Mouse (Mus musculus) midbrain, embryonic 15.5 days (tissue): ENCODE data around the gene Vmo1. TPM values are rescaled to one million over a fixed set of nuclear protein-coding genes. Genes with fewer than 3 reads are reported as not detected.
"Not testable (repeated sequence)": the region's sequence is repeated elsewhere in the genome, so short reads cannot be mapped to it uniquely, and the experiment has no call there.

Experiments
- ATAC-seq: fragments of 200-750 bp; cut with Nextera tagmentation; replicated peaks from 2 replicates; pipeline ENCODE4 v1.8.0; 2017; ENCODE audit warnings: moderate TSS enrichment
- H3K27ac ChIP-seq: fragments of 300-500 bp; sonication (generic); 2 replicates; pipeline ENCODE4 v1.5.1; 2015; ENCODE audit warnings: mild to moderate bottlenecking, inconsistent platforms
- H3K27me3 ChIP-seq: fragments of 300-500 bp; sonication (generic); replicated peaks from 2 replicates; pipeline ENCODE4 v1.6.1; 2015; ENCODE audit warnings: inconsistent platforms
- H3K36me3 ChIP-seq: fragments of 300-500 bp; sonication (generic); replicated peaks from 2 replicates; pipeline ENCODE4 v1.6.1; 2015; ENCODE audit warnings: inconsistent platforms
- H3K4me1 ChIP-seq: fragments of 300-500 bp; sonication (generic); 2 replicates; pipeline ENCODE4 v1.6.1; 2015; ENCODE audit warnings: inconsistent platforms
- H3K4me2 ChIP-seq: fragments of 300-500 bp; sonication (generic); 2 replicates; pipeline ENCODE4 v1.6.1; 2015; ENCODE audit warnings: inconsistent platforms, mild to moderate bottlenecking, moderate library complexity
- H3K4me3 ChIP-seq: fragments of 300-500 bp; sonication (generic); 2 replicates; pipeline ENCODE4 v1.5.1; 2015; ENCODE audit warnings: mild to moderate bottlenecking, inconsistent platforms
- H3K9ac ChIP-seq: fragments of 300-500 bp; sonication (generic); 2 replicates; pipeline ENCODE4 v1.6.1; 2015; ENCODE audit warnings: mild to moderate bottlenecking, inconsistent platforms
- H3K9me3 ChIP-seq: fragments of 300-500 bp; sonication (generic); 2 replicates; pipeline ENCODE4 v1.6.1; 2016; ENCODE audit warnings: inconsistent platforms
- WGBS: fragments of 180-500 bp; shearing (Covaris S2); methylation state at CpG from one replicate; pipeline ENCODE4 v1.1.7; 2015; ENCODE audit warnings: mixed read lengths; 5-methylcytosine and 5-hydroxymethylcytosine counted together
- polyA plus RNA-seq: library from polyadenylated mRNA; unstranded; fragments of >200 nt; fragmentation: Nextera tagmentation; extraction: Ambion mirVana; gene quantifications from 2 replicates; pipeline ENCODE4 v1.2.1, GENCODE M21; 2015

The Vmo1 gene
- polyA plus RNA-seq, 1 experiment from 2014 or later = not detected

DNA sequence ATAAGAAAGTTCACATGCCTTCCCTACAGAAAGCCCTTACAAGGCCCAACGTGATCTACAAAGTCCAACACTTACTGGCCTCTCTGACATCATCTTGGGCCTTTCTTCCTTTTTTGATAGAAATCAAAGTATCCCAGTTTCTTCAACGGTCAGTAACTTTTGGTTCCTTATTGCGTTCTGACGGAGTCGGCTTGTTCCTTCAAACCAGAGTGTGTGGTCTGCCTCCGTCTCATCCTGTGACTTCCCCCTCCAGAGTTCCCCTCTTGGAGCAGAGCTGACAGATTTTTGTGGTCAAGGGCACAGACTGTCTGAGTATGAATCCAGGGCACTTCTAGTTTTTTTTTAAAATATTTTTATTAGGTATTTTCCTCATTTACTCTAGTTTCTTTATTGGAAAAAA lies 24.7 kb downstream of the Vmo1 start:
- WGBS = 84% methylated on average over 6 of the region's 6 CpGs
- H3K36me3 ChIP-seq = no peaks in the 10 kb centered on the region
- no peak overlapping the region for H3K4me3 ChIP-seq
- H3K27ac ChIP-seq = no peak overlapping the region
- H3K9me3 ChIP-seq = no peaks in the 10 kb centered on the region
- no peak overlapping the region for H3K4me2 ChIP-seq
- no peaks in the 10 kb centered on the region for H3K27me3 ChIP-seq
- no peaks in the 10 kb centered on the region for H3K4me1 ChIP-seq
- H3K9ac ChIP-seq = no peak overlapping the region
- no peak for ATAC-seq

DNA sequence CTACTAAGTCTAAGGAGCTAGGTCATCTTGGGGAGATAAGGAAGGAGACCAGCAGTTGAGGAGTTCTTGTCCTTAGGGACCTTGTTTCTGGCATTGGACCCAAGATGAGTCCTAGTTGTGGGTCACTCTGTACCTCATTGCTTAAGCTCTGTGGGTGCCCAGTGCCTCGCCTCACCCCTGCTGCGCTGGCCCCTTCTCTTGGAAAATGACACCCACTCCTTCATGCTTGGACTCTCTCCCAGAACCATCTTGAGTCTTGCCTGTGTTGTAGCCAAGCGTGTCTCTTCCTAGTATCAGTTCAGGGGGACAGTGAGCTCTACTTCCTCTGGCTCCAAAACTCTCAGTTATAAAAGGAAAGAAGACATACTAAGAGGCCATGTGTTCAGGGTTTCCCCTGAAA lies 25.3 kb downstream of the Vmo1 start:
- no peak overlapping the region for H3K4me3 ChIP-seq
- no peak overlapping the region for H3K4me2 ChIP-seq
- 90% methylated on average over 3 of the region's 3 CpGs for WGBS
- no peaks in the 10 kb centered on the region for H3K4me1 ChIP-seq
- no peak overlapping the region for H3K9ac ChIP-seq
- ATAC-seq = no peak
- no peak overlapping the region for H3K27ac ChIP-seq
- no peaks in the 10 kb centered on the region for H3K27me3 ChIP-seq
- H3K36me3 ChIP-seq = no peaks in the 10 kb centered on the region
- no peaks in the 10 kb centered on the region for H3K9me3 ChIP-seq

DNA sequence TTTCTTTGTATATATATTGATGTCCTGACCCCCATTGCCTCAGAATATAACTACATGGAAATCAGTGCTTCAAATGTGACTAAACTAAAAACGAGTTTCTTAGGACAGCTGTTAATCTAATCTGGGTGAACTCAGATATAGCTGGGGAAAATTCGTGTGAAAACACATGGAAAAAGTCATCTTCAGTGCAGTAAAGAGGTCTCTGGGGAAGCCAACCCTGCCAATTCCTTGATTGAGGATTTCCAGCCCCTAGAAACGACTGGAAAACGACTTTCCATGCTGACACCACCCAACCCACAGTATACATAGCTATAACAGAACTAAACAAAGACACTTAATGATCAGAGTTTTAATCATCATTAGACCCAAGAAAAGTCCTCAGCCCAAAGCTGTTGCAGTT lies 26.6 kb downstream of the Vmo1 start:
- H3K9ac ChIP-seq = no peak overlapping the region
- no peak overlapping the region for H3K27ac ChIP-seq
- no peak overlapping the region for H3K4me2 ChIP-seq
- H3K27me3 ChIP-seq = no peaks in the 10 kb centered on the region
- H3K4me1 ChIP-seq = no peaks in the 10 kb centered on the region
- H3K4me3 ChIP-seq = no peak overlapping the region
- ATAC-seq = no peak
- no peaks in the 10 kb centered on the region for H3K9me3 ChIP-seq
- H3K36me3 ChIP-seq = no peaks in the 10 kb centered on the region
- 53% methylated on average over 4 of the region's 4 CpGs for WGBS

DNA sequence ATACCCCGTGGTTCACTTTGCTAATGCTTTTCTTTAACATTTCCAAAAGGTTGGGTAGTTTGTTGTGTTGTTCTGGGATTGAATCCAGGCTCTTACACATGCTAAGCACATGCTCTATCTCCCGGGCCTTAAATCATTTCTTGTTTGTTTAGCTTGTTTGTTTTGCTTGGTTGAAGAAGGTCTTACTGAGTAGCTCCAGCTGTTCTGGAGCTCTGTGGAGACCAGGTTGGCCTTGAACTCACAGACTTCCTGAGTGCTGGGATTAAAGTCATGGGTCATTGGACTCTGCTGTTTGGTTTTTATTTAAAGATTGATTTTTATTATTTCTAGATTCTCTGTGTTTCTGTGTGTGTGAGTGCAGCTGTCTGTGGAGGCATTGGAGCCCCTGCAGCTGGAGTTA lies 28.9 kb downstream of the Vmo1 start:
- H3K9ac ChIP-seq = no peak overlapping the region
- ATAC-seq = no peak
- no peaks in the 10 kb centered on the region for H3K9me3 ChIP-seq
- H3K27me3 ChIP-seq = no peaks in the 10 kb centered on the region
- WGBS = 49% methylated on average over 2 of the region's 2 CpGs
- H3K36me3 ChIP-seq = no peaks in the 10 kb centered on the region
- no peaks in the 10 kb centered on the region for H3K4me1 ChIP-seq
- H3K4me3 ChIP-seq = no peak overlapping the region
- no peak overlapping the region for H3K4me2 ChIP-seq
- H3K27ac ChIP-seq = no peak overlapping the region

DNA sequence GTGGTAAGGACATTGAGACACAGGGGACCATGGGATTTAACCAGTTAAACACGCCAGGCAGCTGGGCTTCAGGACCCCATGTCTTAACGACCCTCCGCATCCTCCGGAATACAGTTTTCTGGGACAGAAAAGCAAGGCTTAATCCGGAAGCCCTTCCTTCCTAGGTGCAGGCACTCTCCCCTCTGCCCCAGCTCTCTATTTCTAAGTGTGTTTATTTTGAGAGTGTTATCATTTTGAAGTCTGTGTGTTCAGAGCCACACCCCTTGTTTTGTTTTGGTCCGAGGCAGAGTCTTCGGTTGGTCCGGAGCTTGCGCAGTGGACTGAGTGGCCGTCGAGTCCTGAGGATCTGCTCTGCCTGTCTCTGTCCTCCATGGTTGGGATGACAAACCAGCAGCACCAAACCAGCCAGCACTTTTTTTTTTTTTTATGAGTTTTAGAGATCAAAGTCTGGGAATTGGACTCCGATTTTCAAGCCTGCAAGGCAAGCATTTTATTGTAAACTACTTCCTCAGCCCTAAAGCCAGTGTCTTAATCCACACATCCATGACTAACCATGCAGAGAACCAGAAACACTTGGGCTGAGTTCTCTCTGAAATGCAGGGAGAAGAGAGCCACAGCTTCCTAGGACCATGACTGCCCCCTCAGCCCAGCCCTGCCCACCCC lies 39.4 kb downstream of the Vmo1 start:
- Histone ChIP-seq H3K27ac (no peak overlapping the region), H3K9ac (no peak overlapping the region), H3K27me3 (no peaks in the 10 kb centered on the region), H3K9me3 (no peaks in the 10 kb centered on the region), H3K36me3 (no peaks in the 10 kb centered on the region), H3K4me1 (no peaks in the 10 kb centered on the region), H3K4me2 (no peak overlapping the region), H3K4me3 (no peak overlapping the region)
- no peak for ATAC-seq
- WGBS = 72% methylated on average over 12 of the region's 12 CpGs

DNA sequence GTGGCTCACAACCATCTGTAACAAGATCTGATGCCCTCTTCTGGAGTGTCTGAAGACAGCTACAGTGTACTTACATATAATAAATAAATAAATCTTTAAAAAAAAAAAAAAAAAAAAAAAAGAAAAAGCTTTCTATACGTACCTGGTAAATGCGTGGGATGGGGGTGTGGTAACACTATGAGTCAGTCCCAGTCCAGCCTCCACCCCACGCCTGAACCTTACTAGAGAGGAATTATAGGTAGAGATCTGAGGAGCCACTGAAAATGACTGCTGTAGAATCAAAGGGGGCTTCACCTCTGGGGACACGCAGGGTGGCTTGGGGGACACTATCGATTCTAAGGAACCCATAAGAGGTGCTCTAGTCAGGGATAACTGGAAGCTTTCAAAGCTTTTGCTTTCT lies 41.1 kb downstream of the Vmo1 start:
- H3K9me3 ChIP-seq, H3K4me1 ChIP-seq, H3K27me3 ChIP-seq, H3K27ac ChIP-seq, H3K4me3 ChIP-seq, ATAC-seq, H3K4me2 ChIP-seq, H3K36me3 ChIP-seq, H3K9ac ChIP-seq: not testable (repeated sequence)
- 89% methylated on average over 5 of the region's 5 CpGs for WGBS

DNA sequence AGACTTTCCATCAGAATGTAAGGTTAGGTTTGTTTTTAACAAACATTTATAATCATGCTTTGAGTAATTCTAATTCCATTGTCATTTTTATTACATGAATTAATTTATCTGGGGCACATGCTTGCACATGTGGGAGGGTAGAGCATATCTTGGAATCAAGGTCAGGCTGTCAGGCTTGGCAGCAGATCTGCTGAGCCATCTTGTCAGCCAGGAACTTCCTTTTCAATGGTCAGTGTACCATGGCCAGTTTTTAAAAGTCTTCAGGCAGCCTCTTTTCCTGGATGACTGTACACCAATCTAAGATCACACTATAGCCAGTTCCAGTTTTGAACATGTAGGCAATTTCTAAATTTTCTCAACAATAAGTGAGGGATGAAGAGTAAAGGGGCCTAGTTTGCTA lies 41.7 kb downstream of the Vmo1 start:
- H3K9me3 ChIP-seq = no peaks in the 10 kb centered on the region
- H3K27ac ChIP-seq = no peak overlapping the region
- no peaks in the 10 kb centered on the region for H3K27me3 ChIP-seq
- no peak for ATAC-seq
- H3K36me3 ChIP-seq = no peaks in the 10 kb centered on the region
- no peak overlapping the region for H3K4me2 ChIP-seq
- no peak overlapping the region for H3K9ac ChIP-seq
- H3K4me1 ChIP-seq = no peaks in the 10 kb centered on the region
- H3K4me3 ChIP-seq = no peak overlapping the region

DNA sequence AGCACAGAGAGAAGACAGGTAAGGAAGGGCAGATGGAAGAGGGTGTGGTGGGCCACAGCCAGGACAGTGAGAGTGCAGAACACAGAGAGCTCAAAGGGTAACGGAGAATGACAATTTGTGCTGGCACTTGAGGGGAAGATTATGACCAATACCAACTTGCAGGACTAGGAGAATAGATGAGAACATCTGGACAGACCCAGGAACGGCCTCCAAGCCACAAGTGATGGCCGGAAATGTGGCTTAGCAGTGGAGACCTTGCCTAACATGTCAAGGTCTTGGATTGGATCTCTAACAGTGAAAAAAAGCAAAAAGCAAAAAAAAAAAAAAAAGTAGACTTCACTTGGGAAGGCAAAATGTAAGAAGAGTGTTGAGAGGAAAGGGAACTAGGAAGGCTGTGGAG lies 44.7 kb downstream of the Vmo1 start:
- peaks cover 6% of the 10 kb centered on the region; the same call in 1 of the 2 replicates for H3K4me1 ChIP-seq
- ATAC-seq = no peak
- no peak overlapping the region for H3K4me2 ChIP-seq
- H3K27ac ChIP-seq = no peak overlapping the region
- H3K36me3 ChIP-seq = no peaks in the 10 kb centered on the region
- H3K9me3 ChIP-seq = no peaks in the 10 kb centered on the region
- H3K27me3 ChIP-seq = peaks cover 6% of the 10 kb centered on the region; the same call in 1 of the 2 replicates
- WGBS = 91% methylated on average over 3 of the region's 3 CpGs
- H3K9ac ChIP-seq = no peak overlapping the region
- H3K4me3 ChIP-seq = no peak overlapping the region

DNA sequence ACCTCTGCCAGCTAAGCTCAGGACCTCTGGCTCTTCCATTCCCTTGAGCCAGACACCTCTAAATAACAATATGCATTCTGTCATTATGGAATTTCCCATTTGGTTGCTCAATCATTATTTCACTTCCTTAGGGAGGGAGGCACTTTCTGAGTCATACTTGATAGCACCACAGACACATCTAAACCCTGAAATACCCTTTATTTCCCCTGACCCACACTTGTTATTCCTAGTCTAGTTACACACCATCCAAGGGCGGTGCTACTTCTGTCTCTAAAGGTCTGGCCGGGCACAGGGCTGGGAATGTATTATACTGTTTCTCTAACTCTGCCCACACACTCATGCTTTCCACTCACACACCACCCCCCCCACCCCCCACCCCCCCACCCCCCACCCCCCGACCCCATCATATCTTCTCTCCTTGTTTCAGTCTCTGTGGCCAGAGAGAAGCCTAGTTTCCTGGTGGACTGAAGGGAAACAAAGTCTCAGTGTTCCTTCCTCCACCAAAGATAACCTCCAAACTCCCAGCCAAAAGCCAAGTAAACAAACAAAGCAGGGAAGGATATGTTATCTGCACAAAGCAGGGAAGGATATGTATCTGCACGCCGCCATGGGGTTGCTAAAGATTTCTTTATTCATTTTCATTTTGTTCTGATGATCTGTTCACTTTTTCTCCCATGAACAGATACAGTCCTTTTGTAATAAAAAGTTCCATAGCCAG lies 46.4 kb downstream of the Vmo1 start:
- H3K27ac ChIP-seq = no peak overlapping the region
- peaks cover 6% of the 10 kb centered on the region; the same call in 1 of the 2 replicates for H3K4me1 ChIP-seq
- no peak overlapping the region for H3K9ac ChIP-seq
- H3K4me3 ChIP-seq = no peak overlapping the region
- H3K36me3 ChIP-seq = no peaks in the 10 kb centered on the region
- H3K9me3 ChIP-seq = no peaks in the 10 kb centered on the region
- 84% methylated on average over 5 of the region's 5 CpGs for WGBS
- H3K27me3 ChIP-seq = peaks cover 15% of the 10 kb centered on the region; the same call in 1 of the 2 replicates
- no peak for ATAC-seq
- no peak overlapping the region for H3K4me2 ChIP-seq

DNA sequence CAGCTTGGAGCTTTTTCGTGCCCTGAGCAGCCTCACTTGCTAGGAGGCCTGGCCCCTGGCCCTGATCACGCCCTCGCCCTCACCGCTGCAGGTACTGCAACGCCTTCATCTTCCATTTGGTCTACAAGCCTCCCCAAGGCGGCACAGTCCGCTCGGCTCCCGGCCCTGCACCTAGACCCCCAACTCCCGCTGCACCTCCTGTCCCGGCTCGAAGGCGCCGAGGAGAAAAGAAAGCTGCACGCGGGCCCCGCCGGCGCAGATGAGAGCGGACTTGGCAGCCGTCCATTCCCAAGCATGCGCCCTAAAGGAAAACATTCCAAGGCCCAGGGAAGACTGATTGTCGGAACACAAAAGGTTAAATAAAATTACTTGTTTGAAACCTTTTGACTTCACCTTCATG lies 48.6 kb downstream of the Vmo1 start:
- Histone ChIP-seq H3K4me3 (no peak overlapping the region; the same call in 1 of the 2 replicates), H3K9ac (no peak overlapping the region), H3K4me2 (peak overlapping the region; percentile 39), H3K27ac (no peak overlapping the region), H3K36me3 (no peaks in the 10 kb centered on the region), H3K27me3 (peaks cover 15% of the 10 kb centered on the region; the same call in 1 of the 2 replicates), H3K4me1 (peaks cover 6% of the 10 kb centered on the region; the same call in 1 of the 2 replicates), H3K9me3 (no peaks in the 10 kb centered on the region)
- 12% methylated on average over 23 of the region's 23 CpGs for WGBS
- ATAC-seq = no peak

DNA sequence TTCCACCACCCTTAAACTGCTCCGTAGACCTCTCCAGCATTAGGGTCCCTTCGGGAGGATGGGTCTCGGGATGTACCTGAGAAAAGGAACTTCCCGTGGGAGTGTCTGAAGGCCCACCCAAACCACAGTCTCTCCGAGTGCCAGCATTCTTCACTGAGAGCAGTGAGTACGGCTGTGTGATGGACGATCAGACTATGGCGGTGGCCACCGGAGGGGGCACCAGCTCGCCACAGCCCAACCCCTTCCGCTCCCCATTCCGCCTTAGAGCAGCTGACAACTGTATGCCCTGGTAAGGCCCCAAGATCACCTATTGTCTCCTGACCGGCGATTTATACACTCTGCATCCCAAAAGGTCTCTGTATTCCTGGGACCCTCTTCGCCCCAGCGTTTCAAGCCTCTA lies 49.2 kb downstream of the Vmo1 start:
- ATAC-seq = no peak
- no peak overlapping the region for H3K27ac ChIP-seq
- no peaks in the 10 kb centered on the region for H3K36me3 ChIP-seq
- H3K9ac ChIP-seq = no peak overlapping the region
- WGBS = 28% methylated on average over 16 of the region's 16 CpGs
- peaks cover 21% of the 10 kb centered on the region for H3K27me3 ChIP-seq
- H3K4me1 ChIP-seq = peaks cover 6% of the 10 kb centered on the region; the same call in 1 of the 2 replicates
- H3K4me2 ChIP-seq = peak overlapping the region; percentile 39; the same call in 1 of the 2 replicates
- H3K4me3 ChIP-seq = no peak overlapping the region; the same call in 1 of the 2 replicates
- no peaks in the 10 kb centered on the region for H3K9me3 ChIP-seq

DNA sequence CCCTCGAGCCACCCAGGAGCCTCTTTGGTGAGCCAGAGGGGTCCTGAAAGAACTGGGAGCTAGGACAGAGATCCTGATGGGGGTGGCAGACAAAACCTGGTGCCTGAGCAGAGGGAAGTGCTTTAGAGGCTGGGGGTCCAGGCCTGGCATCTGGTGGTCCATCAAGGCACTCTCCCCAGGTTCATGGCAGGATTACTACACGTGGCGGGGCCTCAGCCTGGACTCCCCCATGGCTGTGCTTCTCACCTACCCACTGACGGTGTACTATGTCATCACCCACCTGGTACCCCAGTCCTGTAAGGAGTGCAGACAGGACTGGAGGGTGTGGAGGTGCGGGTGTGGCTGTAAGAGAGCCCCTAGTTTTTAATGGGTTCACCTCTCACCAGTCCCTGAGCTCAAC lies 50.4 kb downstream of the Vmo1 start:
- Histone ChIP-seq H3K27ac (no peak overlapping the region), H3K36me3 (no peaks in the 10 kb centered on the region), H3K4me2 (no peak overlapping the region), H3K9ac (no peak overlapping the region), H3K27me3 (peaks cover 31% of the 10 kb centered on the region), H3K4me3 (no peak overlapping the region), H3K4me1 (peaks cover 12% of the 10 kb centered on the region), H3K9me3 (no peaks in the 10 kb centered on the region)
- whole genome bisulfite sequencing = 70% methylated on average over 5 of the region's 5 CpGs
- ATAC-seq = no peak
